Mouse (Mus musculus): Measurements from ENCODE around the gene Fcho2. TPM values are rescaled to one million over a fixed set of nuclear protein-coding genes. Genes with fewer than 3 reads are reported as not detected.
A peak's percentile ranks its signal among the peaks of the same experiment; 100 is the strongest.
"Not testable (repeated sequence)": the region's sequence is repeated elsewhere in the genome, so short reads cannot be mapped to it uniquely, and the experiment has no call there.

Fcho2 gene
- polyA plus RNA-seq (2021): 37.0 TPM

- POLR2A ChIA-PET: interaction anchor here (0.7 kb wide), 1 partner anchor 134 kb away, joined by 3 read pairs; no protein-coding TSS in a partner anchor
- no peaks in the 10 kb centered on the region for H3K27me3 ChIP-seq
- CTCF ChIA-PET: interaction anchor here (0.8 to 0.9 kb wide), 2 partner anchors 12 to 99 kb away, joined by 3 read pairs; no protein-coding TSS in a partner anchor
- peak; percentile 81 for ATAC-seq
- no peak for TF ChIP-seq CTCF (IDR thresholded peaks at IDR 0.05)
- in situ Hi-C loops (cut with MboI; ENCODE audit: low pct_unique_long_range_greater_than_20kb): no loop called here
- DNase-seq (ENCODE audit: low read depth, low spot score): peak; percentile 92
These were observed at the start of gene Fcho2 for GRCm38 (mm10) chr13:98815147-98815785. Gene Fcho2 (minus strand): TSS chr13:98815449.

DNA sequence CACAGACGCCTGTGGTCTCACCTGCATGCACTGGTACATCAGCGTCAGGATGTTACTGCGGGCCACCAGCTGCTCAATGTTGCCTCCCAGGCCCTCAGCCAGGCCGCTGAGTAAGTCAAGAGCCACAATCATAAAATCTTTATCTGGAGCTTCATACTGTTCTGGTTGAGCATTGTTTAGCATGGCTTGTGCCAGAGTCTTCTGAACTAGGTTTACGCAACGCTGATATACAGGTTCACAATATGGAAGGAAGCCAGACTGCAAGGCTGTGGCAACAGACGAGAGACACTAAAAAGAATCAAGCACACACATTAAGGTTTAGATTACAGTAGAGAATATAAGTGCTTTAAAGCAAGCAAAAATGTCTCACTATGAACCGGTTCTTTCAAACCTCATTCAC is 40.0 kb upstream of the Fcho2 start:
- no peak for ATAC-seq
- ChIA-PET CTCF (interaction anchor here (1.3 kb wide), 1 partner anchor 27 kb away, joined by 3 read pairs; no protein-coding TSS in a partner anchor), POLR2A (no interaction called here)
- no peak for TF ChIP-seq CTCF (IDR thresholded peaks at IDR 0.05)
- DNase-seq (ENCODE audit: low read depth, low spot score): no peak
- H3K27me3 ChIP-seq: no peaks in the 10 kb centered on the region
- in situ Hi-C loops (cut with MboI; ENCODE audit: low pct_unique_long_range_greater_than_20kb): no loop called here

DNA sequence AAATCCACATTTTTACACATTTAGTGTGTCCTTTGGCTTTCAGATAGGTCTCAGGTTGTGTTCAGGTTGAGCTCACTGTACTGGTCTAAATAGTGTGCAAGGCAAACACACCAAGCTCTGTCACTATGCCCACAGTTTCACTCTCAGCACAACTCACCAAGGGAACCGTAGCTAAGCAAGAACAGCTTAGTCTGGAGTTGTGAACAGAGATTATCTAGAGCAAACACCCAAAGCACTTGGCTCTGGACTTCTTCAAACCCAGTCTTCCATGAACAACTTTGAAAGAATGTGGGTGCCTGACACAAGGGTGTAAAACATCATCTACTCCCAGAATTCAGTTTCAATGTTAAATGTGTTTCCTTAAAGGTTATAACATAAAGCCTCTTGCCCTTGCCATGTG is 30.5 kb upstream of the Fcho2 start:
- DNase-seq (ENCODE audit: low read depth, low spot score) (no peak), ATAC-seq (no peak)
- in situ Hi-C loops (cut with MboI; ENCODE audit: low pct_unique_long_range_greater_than_20kb): no loop called here
- no peak for TF ChIP-seq CTCF (IDR thresholded peaks at IDR 0.05)
- CTCF ChIA-PET: interaction anchor here (2.1 kb wide), 1 partner anchor 11 kb away, joined by 5 read pairs; no protein-coding TSS in a partner anchor
- POLR2A ChIA-PET: interaction anchor here (0.6 kb wide), 1 partner anchor 144 kb away, joined by 6 read pairs; no protein-coding TSS in a partner anchor
- H3K27me3 ChIP-seq: no peaks in the 10 kb centered on the region

DNA sequence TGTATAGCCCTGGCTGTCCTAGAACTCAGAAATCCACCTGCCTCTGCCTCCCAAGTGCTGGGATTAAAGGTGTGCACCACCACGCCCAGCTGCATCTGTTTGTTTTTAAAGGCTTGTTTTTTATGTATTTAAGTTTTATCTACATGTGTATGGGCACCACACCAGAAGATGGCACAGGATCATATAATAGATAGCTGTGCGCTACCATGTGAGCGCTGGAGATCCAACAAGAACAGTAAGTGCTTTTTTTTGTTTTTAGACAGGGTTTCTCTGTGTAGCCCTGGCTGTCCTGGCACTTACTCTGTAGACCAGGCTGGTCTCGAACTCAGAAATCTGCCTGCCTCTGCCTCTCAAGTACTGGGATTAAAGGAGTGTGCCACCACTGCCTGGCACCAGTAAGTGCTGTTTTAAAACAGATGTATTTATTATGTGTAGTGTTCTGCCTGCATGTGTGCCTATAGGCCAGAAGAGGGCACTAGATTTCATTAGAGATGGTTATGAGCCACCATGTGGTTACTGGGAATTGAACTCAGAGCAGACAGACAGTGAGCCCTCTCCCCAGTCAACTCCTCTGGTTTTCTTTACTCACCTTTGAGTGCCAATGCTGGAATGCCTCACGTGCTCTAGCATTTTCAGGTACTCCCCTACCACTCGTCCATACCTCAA is 21.3 kb upstream of the Fcho2 start:
- TF ChIP-seq CTCF (IDR thresholded peaks at IDR 0.05): peak; percentile 48
- DNase-seq (ENCODE audit: low read depth, low spot score) (no peak), ATAC-seq (no peak)
- H3K27me3 ChIP-seq: no peaks in the 10 kb centered on the region
- ChIA-PET CTCF (no interaction called here), POLR2A (no interaction called here)
- in situ Hi-C loops (cut with MboI; ENCODE audit: low pct_unique_long_range_greater_than_20kb): no loop called here

GRCm38 (mm10) chr13:98835740-98836139 is 20.5 kb upstream of the Fcho2 start:
- ATAC-seq (no peak), DNase-seq (ENCODE audit: low read depth, low spot score) (no peak)
- in situ Hi-C loops (cut with MboI; ENCODE audit: low pct_unique_long_range_greater_than_20kb): no loop called here
- ChIA-PET POLR2A (no interaction called here), CTCF (interaction anchor here (1.8 kb wide), 1 partner anchor 10 kb away, joined by 5 read pairs; no protein-coding TSS in a partner anchor)
- no peaks in the 10 kb centered on the region for H3K27me3 ChIP-seq
- no peak for TF ChIP-seq CTCF (IDR thresholded peaks at IDR 0.05)

DNA sequence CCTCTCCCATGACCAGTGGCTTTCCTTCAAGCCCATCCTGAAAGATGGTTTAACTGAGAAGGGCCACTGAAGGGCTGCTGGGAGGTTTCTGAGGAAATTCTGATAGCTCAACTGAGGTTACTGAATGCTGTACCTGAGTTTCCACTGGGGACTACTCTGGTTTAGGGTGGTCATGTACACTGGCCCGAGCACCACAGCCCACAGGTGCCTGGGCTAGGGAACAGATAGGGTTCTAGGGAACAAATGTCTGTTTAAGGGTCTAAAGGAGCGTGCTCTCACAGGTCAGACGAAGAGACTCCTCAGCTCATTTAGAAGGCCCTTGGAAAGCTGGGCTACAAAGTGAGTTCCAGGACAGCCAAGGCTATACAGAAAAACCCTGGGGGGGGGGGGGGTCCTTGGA is 19.5 kb upstream of the Fcho2 start:
- ATAC-seq (no peak), DNase-seq (ENCODE audit: low read depth, low spot score) (no peak)
- CTCF ChIA-PET: interaction anchor here (1.2 to 1.8 kb wide), 2 partner anchors 11 to 259 kb away, joined by 5 read pairs; no protein-coding TSS in a partner anchor
- no peak for TF ChIP-seq CTCF (IDR thresholded peaks at IDR 0.05)
- no peaks in the 10 kb centered on the region for H3K27me3 ChIP-seq
- POLR2A ChIA-PET: no interaction called here
- in situ Hi-C loops (cut with MboI; ENCODE audit: low pct_unique_long_range_greater_than_20kb): no loop called here

DNA sequence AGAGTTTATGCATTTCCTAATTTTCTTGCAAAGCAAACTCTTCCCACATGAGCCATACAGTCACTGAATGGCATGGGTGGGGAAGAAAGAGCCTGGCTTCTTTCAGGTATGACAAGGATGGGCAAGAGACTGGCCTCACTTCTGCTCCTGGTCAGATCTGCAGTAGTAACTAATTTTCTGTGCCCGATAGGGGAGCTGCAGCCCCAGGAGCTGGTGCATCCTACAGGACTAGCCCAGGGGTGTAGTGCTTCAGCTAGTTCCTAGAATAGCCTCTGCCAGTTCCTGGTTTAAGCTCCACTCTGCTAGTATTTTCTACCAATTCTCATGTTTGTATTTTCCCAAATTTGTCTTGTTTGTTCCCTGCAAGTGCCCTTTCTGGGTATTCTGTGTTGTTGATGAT is 18.9 kb upstream of the Fcho2 start:
- ATAC-seq: no peak
- DNase-seq (ENCODE audit: low read depth, low spot score): no peak
- no peaks in the 10 kb centered on the region for H3K27me3 ChIP-seq
- no peak for TF ChIP-seq CTCF (IDR thresholded peaks at IDR 0.05)
- in situ Hi-C loops (cut with MboI; ENCODE audit: low pct_unique_long_range_greater_than_20kb): no loop called here
- ChIA-PET CTCF (interaction anchor here (1.2 to 1.8 kb wide), 2 partner anchors 12 to 259 kb away, joined by 5 read pairs; no protein-coding TSS in a partner anchor), POLR2A (no interaction called here)

DNA sequence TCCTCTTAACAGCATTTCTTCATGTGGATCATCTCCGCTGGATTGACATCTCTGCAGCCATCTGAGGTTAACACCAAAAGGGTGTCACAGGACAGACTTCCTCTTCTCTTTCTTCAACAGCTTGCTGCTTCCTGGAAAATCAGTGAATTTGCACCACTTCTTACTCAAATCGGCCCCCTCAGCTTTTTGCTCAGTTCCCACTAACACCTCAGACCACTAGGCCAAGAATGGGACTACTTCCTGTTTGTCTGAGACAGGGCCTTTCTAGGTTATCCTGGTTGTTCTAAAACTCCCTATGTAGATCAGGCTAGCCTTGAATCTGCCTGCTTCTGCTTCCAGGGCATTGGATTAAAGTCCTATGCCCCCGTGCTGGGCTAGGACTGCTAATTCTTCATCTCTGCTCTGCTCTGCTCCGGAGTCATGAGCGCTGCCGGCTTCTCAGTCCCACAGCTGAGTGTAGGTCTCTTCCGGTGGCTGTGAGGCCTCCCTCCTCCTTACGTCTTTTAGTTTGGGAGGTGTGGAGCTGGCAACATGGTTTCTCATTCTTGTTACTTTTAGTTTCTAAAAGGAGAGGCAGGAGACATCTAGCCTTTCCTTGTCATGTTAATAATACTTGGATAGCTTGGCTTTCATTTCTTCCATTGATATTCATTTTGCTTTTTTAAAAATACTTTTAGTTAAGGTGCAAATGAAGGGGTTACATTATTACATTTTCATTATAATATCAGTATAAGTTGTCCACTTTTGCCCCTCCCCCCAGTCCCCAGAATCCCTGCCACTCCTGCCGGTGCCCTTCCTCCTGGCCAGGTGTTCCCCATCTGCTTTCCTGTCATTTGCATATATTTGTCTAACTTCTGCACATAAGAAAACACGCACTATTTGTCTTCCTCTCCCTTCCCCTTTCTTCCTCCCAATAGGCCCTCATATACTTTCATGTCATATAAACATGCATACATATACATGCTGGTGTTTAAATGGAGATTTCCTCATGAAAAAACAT is 17.5 kb upstream of the Fcho2 start:
- no peak for ATAC-seq

GRCm38 (mm10) chr13:98829026-98829425 is 13.8 kb upstream of the Fcho2 start:
- H3K27me3 ChIP-seq; ATAC-seq; DNase-seq (ENCODE audit: low read depth, low spot score); in situ Hi-C loops (cut with MboI; ENCODE audit: low pct_unique_long_range_greater_than_20kb); POLR2A ChIA-PET: not testable (repeated sequence)
- CTCF ChIA-PET: interaction anchor here (1.6 kb wide), 1 partner anchor 10 kb away, joined by 5 read pairs; no protein-coding TSS in a partner anchor

More for the DNA sequence above, 17.5 kb upstream of the Fcho2 start:
- no peak for DNase-seq (ENCODE audit: low read depth, low spot score)
- CTCF ChIA-PET: interaction anchor here (1.5 kb wide), 1 partner anchor 9 kb away, joined by 3 read pairs; no protein-coding TSS in a partner anchor
- POLR2A ChIA-PET: no interaction called here
- no peak for TF ChIP-seq CTCF (IDR thresholded peaks at IDR 0.05)
- in situ Hi-C loops (cut with MboI; ENCODE audit: low pct_unique_long_range_greater_than_20kb): no loop called here
- no peaks in the 10 kb centered on the region for H3K27me3 ChIP-seq

GRCm38 (mm10) chr13:98825574-98825973 is 10.3 kb upstream of the Fcho2 start:
- H3K27me3 ChIP-seq: no peaks in the 10 kb centered on the region
- TF ChIP-seq CTCF (IDR thresholded peaks at IDR 0.05): no peak
- in situ Hi-C loops (cut with MboI; ENCODE audit: low pct_unique_long_range_greater_than_20kb): no loop called here
- ChIA-PET POLR2A (no interaction called here), CTCF (no interaction called here)
- DNase-seq (ENCODE audit: low read depth, low spot score): no peak
- no peak for ATAC-seq

Data from Patski (cell line).